In genomic region chr5:89455526-89455925, GRCm38 (mm10) we compare ENCODE assay signal across 9 mouse cellular contexts. TPM values are rescaled to one million over a fixed set of nuclear protein-coding genes. Genes with fewer than 3 reads are reported as not detected.
DNase-seq lines count a peak whose midpoint lies in the region; ATAC-seq lines count a peak whose summit lies in the region.
"Had no signal": no experiment of that assay in that cellular context is flagged by ENCODE, and none has a peak within 500 bp of the region (broad histone marks: within the 10 kb centered on the region; RNA-seq: fewer than 3 reads in every experiment).

No protein-coding gene starts in this region.

- no peak overlapping the region for H3K4me2 ChIP-seq in neural tube, embryonic 11.5 days (ENCODE audit: low read depth)

- H3K27ac ChIP-seq in heart, embryonic 10.5 days, result no peak overlapping the region
- H3K27ac ChIP-seq in forebrain, embryonic 10.5 days, result no peak overlapping the region
- no peak overlapping the region for H3K27ac ChIP-seq in neural tube, embryonic 11.5 days (ENCODE audit: low read depth, low read length)

- no peaks in the 10 kb centered on the region for H3K4me1 ChIP-seq in heart, embryonic 10.5 days
- H3K4me1 ChIP-seq in forebrain, embryonic 10.5 days, result no peaks in the 10 kb centered on the region
- no peaks in the 10 kb centered on the region for H3K4me1 ChIP-seq in neural tube, embryonic 11.5 days (ENCODE audit: control insufficient read depth, insufficient read depth, low read length)

- H3K4me3 ChIP-seq in heart, embryonic 10.5 days, result no peak overlapping the region
- H3K4me3 ChIP-seq in forebrain, embryonic 10.5 days, result no peak overlapping the region
- H3K4me3 ChIP-seq in neural tube, embryonic 11.5 days (ENCODE audit: low read depth, low read length), result no peak overlapping the region

- ATAC-seq in neural tube, embryonic 11.5 days (ENCODE audit: insufficient read depth, low FRiP score, low TSS enrichment), result peak; percentile 69
- ATAC-seq in erythroblast, adult 5-6 weeks (replicated peaks; ENCODE audit: low FRiP score, poor library complexity, severe bottlenecking), result no peak

- WGBS in heart, embryonic 10.5 days, result 49% methylated on average over 8 of the region's 8 CpGs
- WGBS in forebrain, embryonic 10.5 days, result 48% methylated on average over 8 of the region's 8 CpGs
- 48% methylated on average over 8 of the region's 8 CpGs for WGBS in neural tube, embryonic 11.5 days

- H3K36me3 ChIP-seq in heart, embryonic 10.5 days, result no peaks in the 10 kb centered on the region
- no peaks in the 10 kb centered on the region for H3K36me3 ChIP-seq in forebrain, embryonic 10.5 days (replicated peaks)
- H3K36me3 ChIP-seq in neural tube, embryonic 11.5 days (ENCODE audit: control insufficient read depth, insufficient read depth, low read length), result no peaks in the 10 kb centered on the region

- H3K9me3 ChIP-seq in heart, embryonic 10.5 days, result no peaks in the 10 kb centered on the region
- H3K9me3 ChIP-seq in forebrain, embryonic 10.5 days, result no peaks in the 10 kb centered on the region
- no peaks in the 10 kb centered on the region for H3K9me3 ChIP-seq in neural tube, embryonic 11.5 days (ENCODE audit: control insufficient read depth, low read length)

- H3K9ac ChIP-seq in neural tube, embryonic 11.5 days (ENCODE audit: low read length), result no peak overlapping the region

- DNase-seq in heart, postnatal 36 days, result peak; percentile 1 to 13
- DNase-seq in heart, embryonic 10.5 days (ENCODE audit: low spot score), result no peak
- DNase-seq in 416B (ENCODE audit: low read depth) (peak; percentile 58), WW6 (ENCODE audit: low read depth, low spot score) (peak; percentile 53)
- DNase-seq in forebrain, embryonic 10.5 days (ENCODE audit: extremely low spot score, low spot score), result peak; percentile 59
- DNase-seq in layer of hippocampus, postnatal 10 days (ENCODE audit: low spot score in 2 of 2), result peak; percentile 9 to 40
- DNase-seq in neural tube, embryonic 11.5 days (ENCODE audit: low spot score), result peak; percentile 58

- intact Hi-C loops in heart, postnatal 36 days (cut with DNase I), result no loop called here

- H3K27me3 ChIP-seq in heart, embryonic 10.5 days (ENCODE audit: insufficient read depth, poor library complexity, severe bottlenecking), result no peaks in the 10 kb centered on the region
- H3K27me3 ChIP-seq in forebrain, embryonic 10.5 days (ENCODE audit: poor library complexity, severe bottlenecking), result no peaks in the 10 kb centered on the region
- no peaks in the 10 kb centered on the region for H3K27me3 ChIP-seq in neural tube, embryonic 11.5 days (ENCODE audit: control insufficient read depth, insufficient read depth, low read length)

RNA-seq across cellular contexts. Expression of gene Gc, which starts 2.2 kb away (rescaled TPM):
- total RNA-seq in heart, postnatal 36 days (2021), result not detected
- polyA plus RNA-seq in heart, embryonic 10.5 days (2016; fragmentation: Nextera tagmentation; extraction: Ambion mirVana), result 1.2 TPM in 1 of 2 replicates, not detected in the other
- not detected in 2 replicates for polyA plus RNA-seq in forebrain, embryonic 10.5 days (2016; fragmentation: Nextera tagmentation; extraction: Ambion mirVana)
- not detected for total RNA-seq in layer of hippocampus, postnatal 10 days (2021)
- not detected in 2 replicates for polyA plus RNA-seq in neural tube, embryonic 11.5 days (2014; fragmentation: Nextera tagmentation; extraction: Ambion mirVana)
- total RNA-seq in erythroblast, adult 5-6 weeks (2015; ENCODE audit: low replicate concordance), result not detected in 2 replicates
- total RNA-seq in erythroblast, adult 5-6 weeks (2017; ENCODE audit: low replicate concordance), result not detected in 2 replicates
- total RNA-seq: left cerebral cortex, postnatal 14 days had no signal
